Mouse (Mus musculus): ENCODE results near the gene Pigx. TPM values are rescaled to one million over a fixed set of nuclear protein-coding genes. Genes with fewer than 3 reads are reported as not detected.
"Not testable (repeated sequence)": the region's sequence is repeated elsewhere in the genome, so short reads cannot be mapped to it uniquely, and the experiment has no call there.

Gene Pigx
- total and polyA plus RNA-seq, 3 experiments: 12.4 to 21.2 (median 21.0) TPM

DNA sequence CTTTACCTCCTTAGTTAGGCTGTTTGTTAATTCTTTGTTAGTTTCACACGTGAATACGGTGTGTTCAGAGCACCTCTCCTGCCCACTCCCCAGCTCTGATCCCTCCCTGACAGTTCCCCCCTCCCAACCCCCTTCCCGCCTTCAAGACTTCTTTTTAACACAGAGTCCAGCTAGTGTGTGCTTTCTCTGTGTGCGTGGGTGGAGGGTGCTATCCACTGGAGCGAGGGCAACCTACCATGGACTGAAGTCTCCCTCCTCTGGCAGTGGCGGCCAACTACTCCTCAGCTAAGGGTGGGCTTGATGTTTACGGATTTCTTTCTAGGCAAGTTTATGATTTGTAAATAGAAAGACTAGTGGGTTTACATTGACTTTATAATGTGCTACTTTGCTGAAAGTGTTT lies 8.6 kb upstream of the Pigx start:
- intact Hi-C loops (cut with DNase I): no loop called here
- TF ChIP-seq CTCF (IDR thresholded peaks at IDR 0.05) (0 out of 2 replicates have a peak, but pooled peaks have one; percentile 6), EP300 (IDR thresholded peaks at IDR 0.05; ENCODE audit: insufficient read depth, low read depth, low read length) (no peak), POLR2A (IDR thresholded peaks at IDR 0.05; ENCODE audit: insufficient read depth, low read depth, low read length) (no peak)
- WGBS: 81% methylated on average over 7 of the region's 7 CpGs
- Histone ChIP-seq H3K9ac (ENCODE audit: low read depth, low read length) (no peak overlapping the region), H3K4me3 (no peak overlapping the region), H3K27me3 (ENCODE audit: control insufficient read depth, insufficient read depth, low read length) (no peaks in the 10 kb centered on the region), H3K79me2 (replicated peaks; ENCODE audit: control insufficient read depth, insufficient read depth, low read length) (no peaks in the 10 kb centered on the region), H3K27ac (no peak overlapping the region), H3K4me1 (ENCODE audit: control insufficient read depth, insufficient read depth, low read length) (no peaks in the 10 kb centered on the region), H3K36me3 (ENCODE audit: control insufficient read depth, insufficient read depth, low read length) (no peaks in the 10 kb centered on the region)
- no peak for DNase-seq

DNA sequence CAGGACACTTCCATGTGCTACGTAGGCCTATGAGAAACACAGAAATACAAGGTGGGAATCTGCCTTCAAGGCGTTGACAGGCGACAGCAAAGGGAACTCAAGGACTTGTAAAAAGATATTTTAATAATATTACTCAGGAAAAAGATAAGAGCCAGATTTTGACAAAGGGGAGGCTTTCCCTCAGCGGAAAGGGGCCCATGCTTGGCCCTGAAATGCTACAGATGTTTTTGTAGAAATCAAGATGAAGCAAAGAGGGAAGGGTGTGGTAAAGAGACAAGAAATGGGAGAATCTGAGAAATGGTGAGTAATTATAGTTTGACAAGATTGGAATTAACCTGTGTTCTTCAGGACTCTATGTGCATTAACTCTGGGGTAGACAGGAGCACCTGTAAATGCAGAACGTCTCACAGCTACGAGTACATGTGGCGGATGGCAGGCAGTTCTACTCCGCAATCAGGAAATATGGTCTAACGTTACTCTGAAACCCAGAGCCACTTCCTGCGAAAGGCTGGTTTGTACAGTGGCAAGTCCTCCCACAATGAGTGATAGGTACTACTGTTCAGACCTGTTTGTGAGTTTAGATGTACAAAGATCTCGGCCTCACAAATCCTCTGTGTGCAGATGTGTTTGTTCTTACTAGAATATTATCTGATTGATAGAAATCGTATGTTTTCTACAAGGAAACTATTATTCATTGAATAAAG lies 8.0 kb upstream of the Pigx start:
- Histone ChIP-seq H3K4me3 (no peak overlapping the region), H3K9ac (ENCODE audit: low read depth, low read length) (no peak overlapping the region), H3K27me3 (ENCODE audit: control insufficient read depth, insufficient read depth, low read length) (no peaks in the 10 kb centered on the region), H3K36me3 (ENCODE audit: control insufficient read depth, insufficient read depth, low read length) (no peaks in the 10 kb centered on the region), H3K79me2 (replicated peaks; ENCODE audit: control insufficient read depth, insufficient read depth, low read length) (no peaks in the 10 kb centered on the region), H3K4me1 (ENCODE audit: control insufficient read depth, insufficient read depth, low read length) (no peaks in the 10 kb centered on the region), H3K27ac (no peak overlapping the region)
- intact Hi-C loops (cut with DNase I): no loop called here
- WGBS: 85% methylated on average over 12 of the region's 12 CpGs
- no peak for TF ChIP-seq CTCF (IDR thresholded peaks at IDR 0.05)
- no peak for TF ChIP-seq POLR2A (IDR thresholded peaks at IDR 0.05; ENCODE audit: insufficient read depth, low read depth, low read length)
- no peak for TF ChIP-seq EP300 (IDR thresholded peaks at IDR 0.05; ENCODE audit: insufficient read depth, low read depth, low read length)
- no peak for DNase-seq

DNA sequence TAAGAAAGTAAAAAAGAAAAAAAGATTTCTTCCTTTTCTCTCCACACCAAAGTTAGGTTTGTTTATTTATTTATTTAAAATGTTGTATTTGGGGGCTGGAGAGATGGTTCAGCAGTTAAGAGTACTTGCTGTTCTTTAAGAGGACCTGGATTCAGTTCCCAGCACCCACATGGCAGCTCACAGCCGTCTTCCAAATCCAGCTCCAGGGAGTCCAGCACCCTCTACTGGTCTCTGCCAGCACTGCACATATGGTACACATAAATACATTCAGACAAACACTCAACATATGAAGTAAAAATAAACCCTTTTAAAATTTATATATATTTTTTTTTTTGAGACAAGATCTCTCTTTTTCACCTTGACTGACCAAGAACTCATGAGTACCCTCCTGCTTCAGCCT lies 6.2 kb upstream of the Pigx start:
- Histone ChIP-seq H3K27ac (no peak overlapping the region), H3K36me3 (ENCODE audit: control insufficient read depth, insufficient read depth, low read length) (no peaks in the 10 kb centered on the region), H3K79me2 (replicated peaks; ENCODE audit: control insufficient read depth, insufficient read depth, low read length) (no peaks in the 10 kb centered on the region), H3K27me3 (ENCODE audit: control insufficient read depth, insufficient read depth, low read length) (no peaks in the 10 kb centered on the region), H3K4me3 (no peak overlapping the region), H3K4me1 (ENCODE audit: control insufficient read depth, insufficient read depth, low read length) (no peaks in the 10 kb centered on the region), H3K9ac (ENCODE audit: low read depth, low read length) (no peak overlapping the region)
- intact Hi-C loops (cut with DNase I): no loop called here
- no peak for DNase-seq
- WGBS: 93% methylated on average over 1 of the region's 1 CpGs
- TF ChIP-seq CTCF (IDR thresholded peaks at IDR 0.05) (peak; percentile 43), EP300 (IDR thresholded peaks at IDR 0.05; ENCODE audit: insufficient read depth, low read depth, low read length) (no peak)

- TF ChIP-seq CTCF (IDR thresholded peaks at IDR 0.05) (no peak), POLR2A (IDR thresholded peaks at IDR 0.05; ENCODE audit: insufficient read depth, low read depth, low read length) (no peak), EP300 (IDR thresholded peaks at IDR 0.05; ENCODE audit: insufficient read depth, low read depth, low read length) (no peak)
- no peak for DNase-seq
- no peaks in the 10 kb centered on the region for H3K36me3 ChIP-seq (ENCODE audit: control insufficient read depth, insufficient read depth, low read length)
- no peaks in the 10 kb centered on the region for H3K27me3 ChIP-seq (ENCODE audit: control insufficient read depth, insufficient read depth, low read length)
- WGBS: 87% methylated on average over 13 of the region's 13 CpGs
- no peak overlapping the region for H3K9ac ChIP-seq (ENCODE audit: low read depth, low read length)
- H3K27ac ChIP-seq: no peak overlapping the region
- intact Hi-C loops (cut with DNase I): no loop called here
- peaks cover 3% of the 10 kb centered on the region for H3K4me1 ChIP-seq (ENCODE audit: control insufficient read depth, insufficient read depth, low read length)
- H3K79me2 ChIP-seq (replicated peaks; ENCODE audit: control insufficient read depth, insufficient read depth, low read length): no peaks in the 10 kb centered on the region
- no peak overlapping the region for H3K4me3 ChIP-seq
Observed at GRCm38 (mm10) chr16:32102295-32102694, 2.8 kb upstream of the Pigx start.

GRCm38 (mm10) chr16:32098897-32099637 lies 473 bp downstream of the Pigx start:
- no peaks in the 10 kb centered on the region for H3K27me3 ChIP-seq (ENCODE audit: control insufficient read depth, insufficient read depth, low read length)
- 1% methylated on average over 39 of the region's 39 CpGs for WGBS
- peak overlapping the region; percentile 75 for H3K4me3 ChIP-seq
- H3K9ac ChIP-seq (ENCODE audit: low read depth, low read length): peak overlapping the region; percentile 84
- DNase-seq: no peak
- peak overlapping the region; percentile 93 for H3K27ac ChIP-seq
- no peaks in the 10 kb centered on the region for H3K79me2 ChIP-seq (replicated peaks; ENCODE audit: control insufficient read depth, insufficient read depth, low read length)
- no peaks in the 10 kb centered on the region for H3K36me3 ChIP-seq (ENCODE audit: control insufficient read depth, insufficient read depth, low read length)
- peaks cover 3% of the 10 kb centered on the region for H3K4me1 ChIP-seq (ENCODE audit: control insufficient read depth, insufficient read depth, low read length)
- TF ChIP-seq CTCF (IDR thresholded peaks at IDR 0.05) (no peak; the same call in 1 of the 2 replicates), EP300 (IDR thresholded peaks at IDR 0.05; ENCODE audit: insufficient read depth, low read depth, low read length) (no peak), POLR2A (IDR thresholded peaks at IDR 0.05; ENCODE audit: insufficient read depth, low read depth, low read length) (no peak)
- intact Hi-C loops (cut with DNase I): loop anchor here (2.0 kb wide), 1 partner anchor 20 kb away; the partner anchor contains the start of gene Pak2

- H3K27me3 ChIP-seq (ENCODE audit: control insufficient read depth, insufficient read depth, low read length); H3K79me2 ChIP-seq (replicated peaks; ENCODE audit: control insufficient read depth, insufficient read depth, low read length); DNase-seq; H3K4me3 ChIP-seq; H3K9ac ChIP-seq (ENCODE audit: low read depth, low read length); H3K36me3 ChIP-seq (ENCODE audit: control insufficient read depth, insufficient read depth, low read length); H3K27ac ChIP-seq; H3K4me1 ChIP-seq (ENCODE audit: control insufficient read depth, insufficient read depth, low read length): not testable (repeated sequence)
- WGBS: 89% methylated on average over 2 of the region's 2 CpGs
- intact Hi-C loops (cut with DNase I): loop anchor here (2.0 kb wide), 1 partner anchor 19 kb away; the partner anchor contains the start of gene Pak2
Observed at GRCm38 (mm10) chr16:32097757-32098156, 1.8 kb downstream of the Pigx start.
